Mouse (Mus musculus): ENCODE measurements around the gene Il10. TPM values are rescaled to one million over a fixed set of nuclear protein-coding genes. Genes with fewer than 3 reads are reported as not detected.

Il10 gene
- polyA plus RNA-seq, 1 experiment from 2014 or later = not detected

GRCm38 (mm10) chr1:131010201-131011153, 9.2 kb upstream of the Il10 start:
- Histone ChIP-seq H3K4me2 (ENCODE audit: low read length) (no peak overlapping the region), H3K27ac (replicated peaks; ENCODE audit: low read depth, low read length) (no peak overlapping the region), H3K4me1 (ENCODE audit: control insufficient read depth, insufficient read depth, low read length) (no peaks in the 10 kb centered on the region), H3K4me3 (replicated peaks; ENCODE audit: low read depth, low read length) (no peak overlapping the region), H3K9me3 (ENCODE audit: control insufficient read depth, low read length) (no peaks in the 10 kb centered on the region), H3K9ac (replicated peaks; ENCODE audit: low read length) (no peak overlapping the region), H3K27me3 (ENCODE audit: control insufficient read depth, insufficient read depth, low read length) (no peaks in the 10 kb centered on the region), H3K36me3 (ENCODE audit: control insufficient read depth, insufficient read depth, low read length) (no peaks in the 10 kb centered on the region)
- WGBS = 89% methylated on average over 17 of the region's 17 CpGs
- DNase-seq = no peak
- ATAC-seq (ENCODE audit: low FRiP score, low TSS enrichment) = no peak

- no peak overlapping the region for H3K27ac ChIP-seq (replicated peaks; ENCODE audit: low read depth, low read length)
- H3K4me1 ChIP-seq (ENCODE audit: control insufficient read depth, insufficient read depth, low read length) = no peaks in the 10 kb centered on the region
- no peak overlapping the region for H3K4me3 ChIP-seq (replicated peaks; ENCODE audit: low read depth, low read length)
- H3K36me3 ChIP-seq (ENCODE audit: control insufficient read depth, insufficient read depth, low read length) = no peaks in the 10 kb centered on the region
- 77% methylated on average over 8 of the region's 8 CpGs for WGBS
- ATAC-seq (ENCODE audit: low FRiP score, low TSS enrichment) (no peak), DNase-seq (no peak)
- no peaks in the 10 kb centered on the region for H3K27me3 ChIP-seq (ENCODE audit: control insufficient read depth, insufficient read depth, low read length)
- no peaks in the 10 kb centered on the region for H3K9me3 ChIP-seq (ENCODE audit: control insufficient read depth, low read length)
- H3K4me2 ChIP-seq (ENCODE audit: low read length) = no peak overlapping the region
- H3K9ac ChIP-seq (replicated peaks; ENCODE audit: low read length) = no peak overlapping the region
Observed at GRCm38 (mm10) chr1:131012494-131012893, 7.2 kb upstream of the Il10 start.

DNA sequence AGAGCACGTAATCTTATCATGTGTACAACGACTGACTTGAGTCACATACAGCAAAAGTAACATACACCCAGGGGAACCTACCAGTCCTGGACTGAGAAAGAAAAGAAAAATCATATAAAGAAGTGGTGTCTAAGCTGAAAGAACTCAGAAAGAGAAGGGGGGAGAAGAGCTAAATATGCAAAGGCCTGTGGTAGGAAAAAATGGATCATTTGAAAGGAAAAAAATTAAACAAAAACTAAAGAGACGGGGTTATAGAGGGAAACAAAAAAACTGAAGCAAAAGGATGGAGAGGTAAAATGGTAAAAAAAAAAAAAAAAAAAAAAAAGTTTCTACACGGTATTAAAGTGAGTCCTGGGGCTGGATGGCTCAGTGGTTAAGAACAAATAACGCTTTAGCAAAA, 5.7 kb upstream of the Il10 start:
- H3K36me3 ChIP-seq (ENCODE audit: control insufficient read depth, insufficient read depth, low read length) = no peaks in the 10 kb centered on the region
- H3K27me3 ChIP-seq (ENCODE audit: control insufficient read depth, insufficient read depth, low read length) = no peaks in the 10 kb centered on the region
- H3K9ac ChIP-seq (replicated peaks; ENCODE audit: low read length) = no peak overlapping the region
- H3K9me3 ChIP-seq (ENCODE audit: control insufficient read depth, low read length) = no peaks in the 10 kb centered on the region
- H3K4me1 ChIP-seq (ENCODE audit: control insufficient read depth, insufficient read depth, low read length) = no peaks in the 10 kb centered on the region
- DNase-seq = no peak
- 92% methylated on average over 5 of the region's 5 CpGs for WGBS
- no peak overlapping the region for H3K27ac ChIP-seq (replicated peaks; ENCODE audit: low read depth, low read length)
- H3K4me2 ChIP-seq (ENCODE audit: low read length) = no peak overlapping the region
- ATAC-seq (ENCODE audit: low FRiP score, low TSS enrichment) = no peak
- H3K4me3 ChIP-seq (replicated peaks; ENCODE audit: low read depth, low read length) = no peak overlapping the region

DNA sequence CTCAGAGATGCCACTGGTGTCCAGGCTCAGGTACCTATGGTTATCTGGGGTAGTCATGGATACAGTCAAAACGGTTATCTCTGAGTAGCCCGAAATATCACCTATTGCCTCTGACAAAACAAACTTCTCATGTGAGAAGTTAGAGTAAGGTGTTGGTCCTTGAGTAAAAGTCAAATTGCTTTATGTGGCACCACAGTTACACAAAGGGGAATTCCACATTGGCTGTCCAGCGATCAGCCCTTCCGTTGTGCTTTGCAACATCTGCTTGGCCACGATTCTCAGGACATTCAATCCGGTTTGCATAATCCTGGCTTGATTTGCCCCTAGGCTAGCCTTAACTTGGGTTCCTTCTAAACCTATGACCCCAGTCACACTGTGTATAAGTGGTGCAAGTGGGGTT, 4.4 kb upstream of the Il10 start:
- DNase-seq (no peak), ATAC-seq (ENCODE audit: low FRiP score, low TSS enrichment) (no peak)
- 89% methylated on average over 6 of the region's 6 CpGs for WGBS

DNA sequence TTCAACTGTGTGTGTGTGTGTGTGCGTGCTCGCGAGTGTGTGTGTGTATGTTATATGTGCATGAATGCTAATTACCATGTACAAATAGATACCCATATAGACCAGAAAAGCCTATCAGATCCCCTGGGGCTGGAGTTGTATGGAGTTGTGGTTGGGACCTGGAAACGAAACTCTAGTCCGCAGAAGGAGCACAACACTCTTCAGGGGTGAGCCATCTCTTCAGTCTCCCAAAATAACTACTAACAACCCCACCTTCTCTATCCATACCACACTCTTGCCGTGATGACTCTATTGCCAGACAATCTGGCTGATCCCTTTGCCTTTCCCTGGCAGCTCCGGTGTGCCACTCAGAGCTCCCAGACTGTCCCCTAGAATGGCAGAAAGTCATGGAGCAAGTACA, 3.8 kb upstream of the Il10 start:
- H3K4me3 ChIP-seq (replicated peaks; ENCODE audit: low read depth, low read length) = no peak overlapping the region
- no peak overlapping the region for H3K4me2 ChIP-seq (ENCODE audit: low read length)
- no peak overlapping the region for H3K9ac ChIP-seq (replicated peaks; ENCODE audit: low read length)
- H3K27me3 ChIP-seq (ENCODE audit: control insufficient read depth, insufficient read depth, low read length) = no peaks in the 10 kb centered on the region
- ATAC-seq (ENCODE audit: low FRiP score, low TSS enrichment) (no peak), DNase-seq (no peak)
- H3K27ac ChIP-seq (replicated peaks; ENCODE audit: low read depth, low read length) = no peak overlapping the region
- no peaks in the 10 kb centered on the region for H3K9me3 ChIP-seq (ENCODE audit: control insufficient read depth, low read length)
- H3K36me3 ChIP-seq (ENCODE audit: control insufficient read depth, insufficient read depth, low read length) = no peaks in the 10 kb centered on the region
- H3K4me1 ChIP-seq (ENCODE audit: control insufficient read depth, insufficient read depth, low read length) = no peaks in the 10 kb centered on the region
- 94% methylated on average over 7 of the region's 7 CpGs for WGBS

More for the DNA sequence above, 4.4 kb upstream of the Il10 start:
- no peaks in the 10 kb centered on the region for H3K36me3 ChIP-seq (ENCODE audit: control insufficient read depth, insufficient read depth, low read length)
- H3K4me1 ChIP-seq (ENCODE audit: control insufficient read depth, insufficient read depth, low read length) = no peaks in the 10 kb centered on the region
- H3K4me2 ChIP-seq (ENCODE audit: low read length) = no peak overlapping the region
- H3K27me3 ChIP-seq (ENCODE audit: control insufficient read depth, insufficient read depth, low read length) = no peaks in the 10 kb centered on the region
- H3K9me3 ChIP-seq (ENCODE audit: control insufficient read depth, low read length) = no peaks in the 10 kb centered on the region
- no peak overlapping the region for H3K4me3 ChIP-seq (replicated peaks; ENCODE audit: low read depth, low read length)
- no peak overlapping the region for H3K27ac ChIP-seq (replicated peaks; ENCODE audit: low read depth, low read length)
- H3K9ac ChIP-seq (replicated peaks; ENCODE audit: low read length) = no peak overlapping the region

- ATAC-seq (ENCODE audit: low FRiP score, low TSS enrichment) = no peak
- no peaks in the 10 kb centered on the region for H3K9me3 ChIP-seq (ENCODE audit: control insufficient read depth, low read length)
- 50% methylated on average over 12 of the region's 12 CpGs for WGBS
Observed at GRCm38 (mm10) chr1:131020425-131021310, 1.0 kb downstream of the Il10 start.

DNA sequence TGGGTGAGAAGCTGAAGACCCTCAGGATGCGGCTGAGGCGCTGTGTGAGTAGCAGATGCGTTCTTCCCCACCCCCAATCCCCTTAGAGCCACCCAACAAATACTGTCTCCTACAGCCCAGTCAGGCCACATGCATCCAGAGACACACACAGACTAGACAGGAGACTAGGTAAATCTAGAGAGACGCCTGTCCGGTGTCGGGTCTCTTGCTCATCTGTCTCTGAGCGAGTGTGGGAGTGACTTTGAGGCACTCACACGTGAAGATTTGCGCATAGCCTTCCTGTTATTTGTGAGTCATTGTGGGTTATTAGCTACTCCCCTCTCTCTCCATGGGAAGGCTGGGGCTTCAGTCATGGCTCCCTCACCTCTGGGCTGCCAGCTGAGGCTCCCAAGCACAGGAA, 1.8 kb downstream of the Il10 start:
- Histone ChIP-seq H3K4me3 (replicated peaks; ENCODE audit: low read depth, low read length) (no peak overlapping the region), H3K9me3 (ENCODE audit: control insufficient read depth, low read length) (no peaks in the 10 kb centered on the region), H3K4me2 (ENCODE audit: low read length) (no peak overlapping the region), H3K4me1 (ENCODE audit: control insufficient read depth, insufficient read depth, low read length) (no peaks in the 10 kb centered on the region), H3K9ac (replicated peaks; ENCODE audit: low read length) (no peak overlapping the region), H3K27ac (replicated peaks; ENCODE audit: low read depth, low read length) (no peak overlapping the region), H3K27me3 (ENCODE audit: control insufficient read depth, insufficient read depth, low read length) (no peaks in the 10 kb centered on the region), H3K36me3 (ENCODE audit: control insufficient read depth, insufficient read depth, low read length) (no peaks in the 10 kb centered on the region)
- ATAC-seq (ENCODE audit: low FRiP score, low TSS enrichment) = no peak
- no peak for DNase-seq
- 78% methylated on average over 9 of the region's 9 CpGs for WGBS

More at GRCm38 (mm10) chr1:131020425-131021310, 1.0 kb downstream of the Il10 start:
- Histone ChIP-seq H3K9ac (replicated peaks; ENCODE audit: low read length) (no peak overlapping the region), H3K36me3 (ENCODE audit: control insufficient read depth, insufficient read depth, low read length) (no peaks in the 10 kb centered on the region), H3K27ac (replicated peaks; ENCODE audit: low read depth, low read length) (no peak overlapping the region), H3K4me1 (ENCODE audit: control insufficient read depth, insufficient read depth, low read length) (no peaks in the 10 kb centered on the region), H3K27me3 (ENCODE audit: control insufficient read depth, insufficient read depth, low read length) (no peaks in the 10 kb centered on the region), H3K4me3 (replicated peaks; ENCODE audit: low read depth, low read length) (no peak overlapping the region), H3K4me2 (ENCODE audit: low read length) (no peak overlapping the region)
- DNase-seq = no peak

DNA sequence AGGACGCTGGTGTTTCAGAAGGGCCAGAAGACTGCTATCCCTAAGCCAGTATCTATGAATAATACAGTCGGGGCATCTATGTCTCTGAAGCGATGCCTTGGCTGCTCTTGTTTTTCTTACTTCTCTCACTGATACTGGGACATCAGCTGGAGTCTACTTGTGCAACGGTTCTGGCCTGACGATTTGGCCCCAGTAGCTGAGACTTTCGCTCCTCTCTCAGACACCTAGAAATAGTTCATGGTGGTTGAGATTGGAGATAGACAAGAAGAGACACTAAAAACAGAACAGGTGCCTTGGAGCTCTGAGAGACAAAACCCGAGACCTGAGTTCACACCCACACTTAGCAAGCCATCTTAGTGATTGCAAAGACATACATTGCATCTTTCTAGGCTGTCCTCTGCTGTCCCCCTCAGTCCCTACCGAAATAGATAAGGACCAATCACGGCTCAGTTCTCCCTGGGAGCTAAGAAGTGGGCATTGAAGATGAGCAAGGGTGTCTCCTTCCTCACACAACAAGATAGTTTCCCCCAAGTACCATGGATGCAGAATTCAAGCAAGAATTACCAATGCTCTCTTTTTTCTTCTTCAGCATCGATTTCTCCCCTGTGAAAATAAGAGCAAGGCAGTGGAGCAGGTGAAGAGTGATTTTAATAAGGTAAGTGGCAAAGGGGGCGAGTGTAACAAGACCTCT, 2.4 kb downstream of the Il10 start:
- Histone ChIP-seq H3K27ac (replicated peaks; ENCODE audit: low read depth, low read length) (no peak overlapping the region), H3K4me1 (ENCODE audit: control insufficient read depth, insufficient read depth, low read length) (no peaks in the 10 kb centered on the region), H3K9ac (replicated peaks; ENCODE audit: low read length) (no peak overlapping the region), H3K27me3 (ENCODE audit: control insufficient read depth, insufficient read depth, low read length) (no peaks in the 10 kb centered on the region), H3K4me2 (ENCODE audit: low read length) (no peak overlapping the region), H3K4me3 (replicated peaks; ENCODE audit: low read depth, low read length) (no peak overlapping the region), H3K9me3 (ENCODE audit: control insufficient read depth, low read length) (no peaks in the 10 kb centered on the region), H3K36me3 (ENCODE audit: control insufficient read depth, insufficient read depth, low read length) (no peaks in the 10 kb centered on the region)
- DNase-seq = no peak
- no peak for ATAC-seq (ENCODE audit: low FRiP score, low TSS enrichment)
- WGBS = 82% methylated on average over 11 of the region's 11 CpGs

Data from midbrain, embryonic 14.5 days (tissue).